Mouse (Mus musculus): ENCODE measurements at regions not wholly inside any gene's neighbourhood (a gene's known extent, or its start where the extent isn't known, plus 50 kb on each side); places are given as distances from the start of the nearest gene placed in this dataset.

DNA sequence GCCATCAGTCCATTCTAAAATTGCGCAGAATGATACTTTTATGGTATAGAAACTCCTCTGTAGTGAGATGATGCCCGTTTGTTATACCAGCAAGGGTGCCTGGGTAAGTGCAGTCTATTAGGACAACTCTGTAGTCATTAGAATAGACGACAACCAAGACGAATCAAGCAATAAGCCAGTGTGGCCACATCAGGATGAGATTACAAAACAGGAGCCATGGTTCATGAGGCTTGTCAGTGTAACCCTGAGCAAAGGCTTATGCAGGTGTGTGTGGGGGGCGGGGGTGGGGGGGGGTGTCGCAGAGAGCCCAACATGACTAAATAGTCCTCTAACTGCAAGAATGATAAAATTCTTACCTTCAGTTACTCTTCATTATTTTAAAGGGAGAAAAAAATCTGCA, 243.5 kb downstream of the Cd83 start:
- TF ChIP-seq CTCF (IDR thresholded peaks at IDR 0.05; ENCODE audit: low read depth) (no peak), EP300 (IDR thresholded peaks at IDR 0.05; ENCODE audit: low read depth) (no peak)

Data from heart, postnatal 0 days (tissue).